Mouse (Mus musculus): ENCODE measurements at regions not wholly inside any gene's neighbourhood (a gene's known extent, or its start where the extent isn't known, plus 50 kb on each side); places are given as distances from the start of the nearest gene placed in this dataset.

GRCm38 (mm10) chr11:112886139-112886538, 104.1 kb downstream of the Sox9 start:
- in situ Hi-C loops (cut with MboI, MseI), result no loop called here

DNA sequence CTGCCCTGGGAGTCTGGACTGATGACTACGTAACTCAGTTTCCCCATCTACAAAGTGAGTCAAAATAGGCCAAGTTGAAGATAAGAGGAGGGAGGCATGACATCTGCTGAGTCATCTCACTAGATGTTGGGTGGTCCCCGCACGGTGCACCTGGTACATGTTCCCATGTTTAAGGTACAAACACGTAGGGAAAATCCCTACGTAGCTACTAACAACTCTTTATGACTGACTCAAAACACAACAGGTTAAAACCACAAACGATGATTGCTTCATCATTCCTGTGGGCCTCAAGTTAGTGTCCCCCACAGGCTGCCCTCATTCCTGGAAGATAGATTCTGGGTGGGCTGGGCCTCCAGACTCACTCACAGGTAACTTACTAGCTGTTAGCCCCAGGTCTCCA, 107.7 kb downstream of the Sox9 start:
- in situ Hi-C loops (cut with MboI, MseI), result no loop called here

DNA sequence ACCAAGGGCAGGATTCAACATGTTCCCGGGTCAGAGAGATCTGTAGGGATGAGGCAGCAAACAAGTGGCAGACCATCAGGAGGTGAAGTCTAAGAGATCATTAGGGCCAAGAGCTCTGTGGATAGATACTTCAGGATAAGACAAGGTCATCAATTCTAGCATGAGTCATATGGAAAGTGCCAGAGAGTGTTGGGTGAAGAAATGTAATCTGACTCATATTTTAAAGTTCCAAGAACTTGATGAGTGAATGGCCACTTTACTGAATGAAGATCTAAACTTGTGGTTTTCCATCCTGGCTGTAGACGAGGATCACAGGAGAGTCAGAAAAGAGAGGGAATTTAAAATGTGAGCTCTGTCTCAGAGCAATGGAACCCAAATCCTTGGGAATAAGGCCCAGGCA, 115.6 kb downstream of the Sox9 start:
- in situ Hi-C loops (cut with MboI, MseI), result no loop called here

DNA sequence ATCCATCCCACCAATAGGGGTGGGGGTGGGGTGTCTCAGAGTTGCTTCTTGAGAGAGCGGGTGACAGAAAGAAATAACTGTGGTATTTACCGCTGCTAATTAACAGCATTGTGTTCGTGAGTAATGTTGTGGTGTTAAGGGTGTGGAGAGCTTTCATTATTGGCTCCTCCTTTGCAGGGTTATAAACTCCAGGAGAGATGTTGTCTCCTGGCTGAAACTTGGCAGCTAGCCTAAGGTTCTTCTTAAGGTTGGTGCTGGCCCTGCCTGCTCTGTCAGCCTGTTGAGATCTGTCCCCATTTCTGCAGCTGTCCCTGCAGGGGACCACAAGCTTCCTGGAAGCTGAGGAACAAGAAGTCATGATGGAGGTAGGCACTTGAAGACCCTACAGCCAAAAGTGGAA, 120.6 kb downstream of the Sox9 start:
- in situ Hi-C loops (cut with MboI, MseI), result no loop called here

GRCm38 (mm10) chr11:112910309-112910708, 128.3 kb downstream of the Sox9 start:
- in situ Hi-C loops (cut with MboI, MseI), result no loop called here

DNA sequence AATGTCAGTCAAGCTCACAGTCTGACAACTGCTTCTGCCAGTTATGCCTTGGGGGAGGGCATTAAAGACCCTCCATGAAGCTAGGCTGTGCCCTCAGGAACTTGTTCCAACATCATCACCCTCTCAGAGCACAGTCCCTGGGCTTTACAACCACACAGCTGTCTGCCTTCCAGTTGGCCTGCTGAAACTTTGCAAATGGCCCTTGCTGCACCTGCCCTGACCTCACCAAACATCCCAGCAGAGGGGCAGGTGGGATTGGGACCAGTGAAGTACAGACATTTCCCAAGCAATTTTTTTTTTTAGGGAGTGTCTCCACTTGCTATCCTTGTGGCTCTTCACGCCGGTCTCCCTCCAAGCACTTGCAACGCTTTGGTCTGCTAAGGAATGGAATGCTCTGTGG, 130.9 kb downstream of the Sox9 start:
- in situ Hi-C loops (cut with MboI, MseI), result no loop called here

- in situ Hi-C loops (cut with MboI, MseI), result no loop called here
Observed at GRCm38 (mm10) chr11:112916923-112917322, 134.9 kb downstream of the Sox9 start.

DNA sequence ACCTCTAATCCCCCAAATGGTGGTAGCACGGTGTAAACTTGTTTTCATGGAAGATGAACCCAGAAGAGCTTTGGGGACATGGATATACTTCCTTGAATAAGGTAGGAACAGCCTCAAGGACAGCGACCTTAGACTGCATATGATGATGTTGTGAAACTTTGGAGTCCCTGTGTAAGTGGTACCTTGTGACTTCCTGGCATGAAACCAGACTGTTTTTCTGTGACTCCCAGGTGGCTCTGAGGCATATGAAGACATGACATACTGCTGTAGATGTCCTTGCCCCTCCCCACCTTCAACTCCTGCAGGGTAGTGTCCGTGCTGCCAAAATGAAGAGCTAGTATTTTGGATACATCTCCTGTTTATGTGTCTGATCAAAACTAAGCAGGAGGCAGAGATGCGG, 138.1 kb downstream of the Sox9 start:
- in situ Hi-C loops (cut with MboI, MseI), result loop anchor here (10.0 kb wide), 1 partner anchor 895 kb away; no protein-coding TSS in a partner anchor

DNA sequence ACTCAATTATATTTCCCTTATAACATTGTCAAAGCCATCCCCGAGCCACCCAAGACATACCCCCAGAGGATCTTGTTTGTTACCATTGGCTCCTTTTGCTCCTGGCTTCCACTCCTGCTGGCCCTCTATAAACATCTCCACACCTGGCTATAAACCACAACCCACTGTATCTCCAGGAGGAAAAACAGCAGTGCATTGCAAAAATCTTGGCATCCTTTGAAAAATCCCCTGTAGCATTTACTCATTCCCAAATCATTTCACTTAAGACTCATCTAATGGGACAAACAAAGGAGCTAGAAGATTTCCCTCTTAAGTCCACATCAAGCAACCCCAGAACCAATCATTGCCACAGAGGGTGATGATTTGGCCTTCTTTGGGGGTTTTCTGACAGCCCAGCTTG, 142.6 kb downstream of the Sox9 start:
- in situ Hi-C loops (cut with MboI, MseI), result loop anchor here (10.0 kb wide), 1 partner anchor 890 kb away; no protein-coding TSS in a partner anchor

DNA sequence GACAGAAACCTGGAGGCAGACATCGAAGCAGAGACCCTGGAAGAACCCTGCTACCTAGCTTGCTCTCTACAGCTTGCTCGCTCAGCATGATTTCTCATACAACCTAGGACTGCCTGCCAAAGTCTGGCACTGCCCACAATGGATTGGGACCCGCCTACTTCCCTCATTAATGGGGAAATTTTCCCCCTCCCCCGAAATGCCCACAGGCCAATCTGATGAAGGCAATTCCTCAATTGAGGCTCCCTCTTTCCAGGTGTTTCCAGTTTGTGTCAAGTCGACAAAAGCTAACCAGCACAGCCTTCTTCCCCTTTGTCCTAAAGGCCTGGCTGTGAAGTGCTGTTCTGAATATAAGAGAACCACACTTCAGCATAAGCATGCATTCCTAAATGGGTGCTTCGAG, 143.1 kb downstream of the Sox9 start:
- in situ Hi-C loops (cut with MboI, MseI), result loop anchor here (10.0 kb wide), 1 partner anchor 890 kb away; no protein-coding TSS in a partner anchor

- in situ Hi-C loops (cut with MboI, MseI), result loop anchor here (10.0 kb wide), 1 partner anchor 888 kb away; no protein-coding TSS in a partner anchor
Observed at GRCm38 (mm10) chr11:112926330-112927025, 144.5 kb downstream of the Sox9 start.

DNA sequence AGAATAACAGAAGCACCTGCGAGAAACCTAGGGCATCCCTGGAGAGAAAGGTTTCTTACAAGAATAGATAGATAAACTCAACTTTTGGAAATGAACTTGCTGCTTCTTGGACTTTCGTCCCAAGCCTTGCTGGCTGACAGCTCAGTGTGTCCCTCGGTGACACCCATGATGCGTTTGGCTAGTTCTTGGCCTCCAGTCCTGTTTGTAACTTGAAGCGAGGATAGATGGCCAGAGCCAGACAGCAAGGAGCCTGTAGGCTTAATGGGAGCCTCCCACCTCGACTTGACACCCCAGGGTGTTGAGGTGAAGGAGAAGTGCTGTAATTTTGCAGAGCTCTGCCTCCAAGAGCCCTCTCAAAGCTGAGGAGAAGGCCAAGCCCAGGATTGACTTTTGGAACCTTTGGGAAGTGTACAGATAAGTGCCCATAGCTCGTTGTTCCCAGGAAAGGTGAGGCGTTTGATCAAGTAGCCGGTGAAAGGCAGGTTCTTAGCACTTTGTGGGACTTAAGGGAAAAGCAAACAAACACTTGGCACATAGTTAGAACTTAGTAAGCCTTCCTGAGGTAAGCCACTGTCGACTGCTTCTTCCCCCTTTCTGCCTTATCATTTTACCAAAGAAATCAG, 148.3 kb downstream of the Sox9 start:
- in situ Hi-C loops (cut with MboI, MseI), result no loop called here

DNA sequence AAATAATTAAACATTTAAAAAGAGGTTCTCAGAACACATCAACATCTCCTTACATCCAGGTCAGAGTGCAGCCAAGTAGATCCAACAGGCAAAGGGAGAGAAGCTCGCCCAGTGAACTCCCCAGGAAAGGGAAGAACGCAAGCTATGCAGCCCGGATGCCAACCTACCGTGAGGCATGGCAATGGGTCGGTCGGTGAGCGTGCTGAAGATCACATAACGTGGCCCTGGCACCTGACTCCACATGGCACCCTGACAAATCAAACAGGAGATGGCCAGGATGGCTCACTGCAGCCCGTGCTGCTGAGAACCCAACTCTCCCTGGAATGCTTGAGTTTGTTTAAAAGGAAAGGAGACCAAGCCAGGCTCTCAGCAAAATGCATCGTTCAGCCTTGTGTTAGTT, 156.0 kb downstream of the Sox9 start:
- in situ Hi-C loops (cut with MboI, MseI), result no loop called here

- in situ Hi-C loops (cut with MboI, MseI), result no loop called here
Observed at GRCm38 (mm10) chr11:112951421-112951820, 169.4 kb downstream of the Sox9 start.

DNA sequence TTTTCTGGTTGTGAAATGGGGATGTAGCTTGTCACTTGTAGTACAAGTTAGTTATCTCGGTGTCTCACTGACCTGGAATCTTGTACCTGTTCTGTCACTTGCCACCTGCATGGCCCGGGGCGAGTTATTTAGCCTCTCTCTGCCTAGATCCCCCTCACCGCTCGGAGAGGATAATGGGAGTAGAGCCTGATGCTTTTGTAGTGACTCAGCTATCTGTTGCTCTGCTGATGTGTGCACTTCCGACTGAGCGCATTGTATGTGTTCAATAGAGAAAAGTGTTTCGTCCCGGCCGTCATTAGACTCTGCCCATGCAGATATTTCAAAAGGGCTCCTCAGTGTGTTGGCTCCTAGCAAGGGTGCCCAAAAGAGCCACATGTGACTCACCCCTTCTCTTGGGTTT, 170.3 kb downstream of the Sox9 start:
- in situ Hi-C loops (cut with MboI, MseI), result no loop called here

- in situ Hi-C loops (cut with MboI, MseI), result no loop called here
Observed at GRCm38 (mm10) chr11:112953491-112953890, 171.5 kb downstream of the Sox9 start.

- in situ Hi-C loops (cut with MboI, MseI), result no loop called here
Observed at GRCm38 (mm10) chr11:112956748-112957440, 174.9 kb downstream of the Sox9 start.

- in situ Hi-C loops (cut with MboI, MseI), result no loop called here
Observed at GRCm38 (mm10) chr11:112959609-112960008, 177.6 kb downstream of the Sox9 start.

DNA sequence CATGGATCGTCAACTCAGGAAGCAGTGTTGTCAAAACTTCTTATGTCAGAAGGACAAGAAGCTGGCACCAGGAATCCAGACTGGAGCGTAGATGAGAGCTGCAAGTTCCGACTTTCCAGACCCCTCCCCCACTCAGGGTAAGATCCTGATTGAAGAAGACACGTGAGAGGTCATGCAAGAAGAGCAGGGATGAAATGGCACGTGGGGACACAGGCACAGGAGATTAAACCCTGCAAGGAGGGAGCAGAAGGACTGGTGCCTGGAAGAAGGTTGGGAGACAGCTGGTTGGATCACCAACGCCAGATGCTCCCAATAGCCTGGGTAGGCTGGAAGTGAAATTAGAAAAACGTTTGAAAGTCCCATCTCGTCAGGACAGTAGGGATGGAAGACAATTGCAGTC, 191.3 kb downstream of the Sox9 start:
- in situ Hi-C loops (cut with MboI, MseI), result no loop called here

DNA sequence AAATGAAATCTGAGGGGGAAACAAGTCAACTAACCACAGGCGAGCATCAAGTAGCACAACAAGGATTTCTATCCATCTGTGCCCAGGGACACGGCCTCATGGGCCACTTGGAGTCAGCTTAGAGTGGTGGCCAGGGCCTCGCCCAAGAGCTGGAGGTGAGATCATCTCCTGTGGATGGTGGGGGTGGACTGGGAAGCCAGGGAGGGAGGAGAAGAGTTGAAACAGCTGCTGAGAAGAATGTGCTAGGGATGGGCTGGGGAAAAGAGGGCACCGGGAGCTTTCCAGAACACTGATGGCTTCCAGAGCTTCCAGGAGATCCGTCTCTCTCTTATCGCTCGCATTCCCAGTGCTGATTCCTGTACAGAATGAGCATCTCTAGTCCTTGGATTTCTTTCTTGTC, 192.9 kb downstream of the Sox9 start:
- in situ Hi-C loops (cut with MboI, MseI), result no loop called here

- in situ Hi-C loops (cut with MboI, MseI), result no loop called here
Observed at GRCm38 (mm10) chr11:112976914-112977785, 195.1 kb downstream of the Sox9 start.

- in situ Hi-C loops (cut with MboI, MseI), result no loop called here
Observed at GRCm38 (mm10) chr11:112978884-112979283, 196.9 kb downstream of the Sox9 start.
